Mouse (Mus musculus) spleen, postnatal 36 days (tissue): ENCODE measurements around the gene Lmbr1l.
"Not testable (repeated sequence)": the region's sequence is repeated elsewhere in the genome, so short reads cannot be mapped to it uniquely, and the experiment has no call there.

Source experiments
- DNase-seq, 2 experiments: peaks; one replicate each; pipeline ENCODE4 v3.0.0; 2022; ENCODE audit warnings: low spot score in 2 of 2, mixed read lengths in 1 of 2

The Lmbr1l gene

GRCm38 (mm10) chr15:98917538-98918498, at the start of gene Lmbr1l:
Gene Lmbr1l, minus strand, starts transcription at chr15:98918231.
- peak; percentile 100 for DNase-seq

GRCm38 (mm10) chr15:98959531-98959930, 41.5 kb upstream of the Lmbr1l start:
- DNase-seq, result no peak

- no peak for DNase-seq
Measured at GRCm38 (mm10) chr15:98958901-98959420, 40.9 kb upstream of the Lmbr1l start.

- no peak for DNase-seq
Measured at GRCm38 (mm10) chr15:98957475-98957874, 39.4 kb upstream of the Lmbr1l start.

- DNase-seq, result no peak
Measured at GRCm38 (mm10) chr15:98956000-98956399, 38.0 kb upstream of the Lmbr1l start.

GRCm38 (mm10) chr15:98955324-98955723, 37.3 kb upstream of the Lmbr1l start:
- DNase-seq, result no peak

GRCm38 (mm10) chr15:98954425-98955253, 36.6 kb upstream of the Lmbr1l start:
- no peak for DNase-seq

- DNase-seq, result peak; percentile 95
Measured at GRCm38 (mm10) chr15:98953401-98954356, 35.6 kb upstream of the Lmbr1l start, which contains the start of the genes Gm49450 and Tuba1a. Gene Gm49450, minus strand, starts transcription at chr15:98953551. Gene Tuba1a, minus strand, starts transcription at chr15:98953703.

GRCm38 (mm10) chr15:98952751-98953400, 34.8 kb upstream of the Lmbr1l start:
- peak in 1 of 2 experiments; percentile 68 for DNase-seq

GRCm38 (mm10) chr15:98952063-98952455, 34.0 kb upstream of the Lmbr1l start:
- DNase-seq, result no peak

- DNase-seq, result not testable (repeated sequence)
Measured at GRCm38 (mm10) chr15:98951122-98952062, 33.4 kb upstream of the Lmbr1l start.

- DNase-seq, result no peak
Measured at GRCm38 (mm10) chr15:98949607-98949892, 31.5 kb upstream of the Lmbr1l start.

- no peak for DNase-seq
Measured at GRCm38 (mm10) chr15:98948857-98949606, 31.0 kb upstream of the Lmbr1l start.

- no peak for DNase-seq
Measured at GRCm38 (mm10) chr15:98948382-98948781, 30.4 kb upstream of the Lmbr1l start.

- DNase-seq, result no peak
Measured at GRCm38 (mm10) chr15:98947884-98948283, 29.9 kb upstream of the Lmbr1l start.

- DNase-seq, result no peak
Measured at GRCm38 (mm10) chr15:98943133-98943532, 25.1 kb upstream of the Lmbr1l start.

GRCm38 (mm10) chr15:98942081-98942480, 24.1 kb upstream of the Lmbr1l start:
- DNase-seq, result no peak

- DNase-seq, result no peak
Measured at GRCm38 (mm10) chr15:98941539-98941938, 23.5 kb upstream of the Lmbr1l start.

GRCm38 (mm10) chr15:98940816-98941215, 22.8 kb upstream of the Lmbr1l start:
- DNase-seq, result no peak
